Mouse (Mus musculus) right cerebral cortex, adult 2 months (tissue): Measurements from ENCODE around the gene Zfp719.

ENCODE experiments used
- DNase-seq, 2 experiments: peaks; one replicate each; pipeline ENCODE4 v3.0.0; 2021 to 2022; ENCODE audit warnings: low spot score in 2 of 2

Gene Zfp719

DNA sequence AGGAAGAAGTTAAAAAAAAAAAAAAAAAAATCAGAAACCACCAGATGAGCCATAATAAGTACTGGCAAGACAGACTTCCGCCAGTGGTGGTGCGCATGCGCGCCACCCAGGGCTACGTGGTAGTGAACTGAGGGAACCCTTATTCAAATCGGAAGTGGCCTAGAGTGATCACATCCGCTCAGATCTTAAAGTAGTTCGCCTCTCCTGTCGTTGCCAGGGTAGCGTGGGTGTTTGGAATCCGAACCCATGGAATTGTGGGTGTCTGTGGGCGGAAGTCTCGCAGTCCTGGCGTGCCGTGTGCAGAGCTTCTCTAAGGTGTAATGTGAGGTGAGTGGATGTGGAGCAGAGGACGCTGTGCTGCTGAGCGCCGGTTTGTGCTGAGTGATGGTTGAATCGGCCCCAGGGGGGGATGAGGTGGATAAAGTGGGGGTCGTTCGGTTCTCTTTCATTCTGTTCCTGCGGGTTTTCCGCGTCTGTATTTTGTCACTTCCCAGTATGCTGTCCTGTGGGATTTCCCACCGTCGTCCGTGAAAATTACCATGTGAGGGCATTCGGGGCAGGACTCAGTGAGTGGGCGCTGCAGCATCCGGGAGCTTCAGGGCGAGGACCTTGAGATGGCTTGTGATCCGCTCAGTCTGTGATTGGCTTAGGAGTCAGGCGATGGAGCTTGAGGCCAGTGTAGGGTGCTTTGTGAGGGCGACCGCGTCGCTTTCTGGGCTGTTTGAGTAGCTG, at the start of gene Zfp719:
Gene Zfp719, plus strand, starts transcription at position 171 of the 732 bp plus-strand sequence.
- peak; percentile 94 for DNase-seq

- DNase-seq, result no peak
Measured at GRCm38 (mm10) chr7:43530216-43530785, 49.1 kb upstream of the Zfp719 start.

DNA sequence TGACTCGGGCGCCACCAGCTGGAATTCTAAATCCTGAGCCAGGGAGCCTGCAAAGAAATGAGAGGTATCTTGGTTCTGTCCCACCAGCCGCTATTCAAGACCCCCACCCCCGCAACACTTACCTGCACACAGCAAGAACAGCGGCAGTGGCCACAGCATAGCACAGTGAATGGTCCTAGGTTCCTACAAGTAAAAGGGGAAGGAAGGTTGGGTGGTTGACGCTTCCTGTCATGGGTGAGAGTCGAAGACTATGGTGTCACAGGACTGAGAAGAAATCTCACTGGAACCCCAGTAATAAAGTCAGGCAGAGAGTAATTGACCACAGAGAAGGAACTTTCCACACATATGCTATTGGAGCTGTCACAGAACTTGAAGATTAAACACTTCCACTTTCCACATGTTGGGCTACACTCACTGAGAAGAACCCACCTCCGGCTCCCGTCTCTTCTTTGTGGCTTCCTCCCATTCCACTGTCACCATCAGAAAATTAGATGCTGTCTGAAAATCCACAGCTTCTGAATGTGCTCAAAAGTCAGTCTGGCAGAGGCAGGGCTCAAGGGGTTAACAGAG, 46.4 kb upstream of the Zfp719 start:
- DNase-seq, result no peak

DNA sequence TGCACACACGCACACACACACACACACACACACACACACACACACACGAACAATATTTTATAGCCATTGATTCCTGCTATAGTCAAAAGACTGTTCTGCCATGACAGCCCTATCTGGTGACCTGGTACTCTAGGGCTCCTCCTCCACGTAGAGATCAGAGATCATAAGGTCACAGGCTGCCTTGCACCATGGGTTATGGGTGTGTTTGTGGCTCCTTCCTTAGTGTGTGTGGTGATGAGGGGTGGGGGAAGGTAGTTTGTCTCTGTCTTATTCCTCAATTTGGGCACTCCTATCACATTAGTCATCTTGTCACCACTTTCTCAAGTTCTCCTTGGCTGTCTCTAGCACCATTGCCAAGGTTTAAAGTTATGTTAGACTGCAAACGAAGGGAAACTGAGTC, 40.9 kb upstream of the Zfp719 start:
- DNase-seq, result no peak

DNA sequence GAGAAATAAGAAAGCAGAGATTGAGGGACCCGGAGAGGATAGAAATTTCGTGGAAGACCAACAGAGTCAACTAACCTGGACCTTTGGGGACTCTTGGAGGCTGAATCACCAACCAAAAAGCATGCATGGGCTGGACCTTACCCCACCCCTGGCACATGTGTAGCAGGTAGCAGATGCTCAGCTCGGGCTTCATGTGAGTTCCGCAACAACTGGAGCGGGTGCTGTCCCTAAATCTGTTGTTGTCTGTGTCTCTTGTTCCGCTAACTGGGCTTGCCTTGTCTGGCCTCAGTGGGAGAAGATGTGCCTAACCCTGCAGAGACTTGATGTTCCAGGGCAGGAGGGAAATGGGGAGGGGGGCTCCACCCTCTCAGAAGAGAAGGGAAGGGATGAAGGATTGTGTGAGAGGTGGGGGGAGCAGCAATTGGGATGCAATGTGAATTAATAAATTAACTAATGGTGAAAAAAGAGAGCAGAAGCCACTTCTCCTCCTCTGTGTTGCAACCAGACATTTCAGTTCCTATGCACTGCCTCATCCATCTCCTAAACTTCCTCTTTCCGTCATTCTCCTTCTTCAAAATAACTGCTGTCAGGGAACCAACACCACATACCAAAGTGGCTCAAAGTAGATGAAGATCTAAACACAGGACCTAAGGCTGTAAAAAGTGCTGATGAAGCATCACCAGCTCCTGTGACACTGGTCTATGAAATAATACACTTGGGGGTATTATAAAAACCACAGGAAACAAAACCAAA, 35.0 kb upstream of the Zfp719 start, which contains the start of gene Cd33:
Gene Cd33, minus strand, starts transcription at position 204 of the 753 bp plus-strand sequence.
- no peak for DNase-seq

- DNase-seq, result no peak
Measured at GRCm38 (mm10) chr7:43545656-43546545, 33.5 kb upstream of the Zfp719 start.

DNA sequence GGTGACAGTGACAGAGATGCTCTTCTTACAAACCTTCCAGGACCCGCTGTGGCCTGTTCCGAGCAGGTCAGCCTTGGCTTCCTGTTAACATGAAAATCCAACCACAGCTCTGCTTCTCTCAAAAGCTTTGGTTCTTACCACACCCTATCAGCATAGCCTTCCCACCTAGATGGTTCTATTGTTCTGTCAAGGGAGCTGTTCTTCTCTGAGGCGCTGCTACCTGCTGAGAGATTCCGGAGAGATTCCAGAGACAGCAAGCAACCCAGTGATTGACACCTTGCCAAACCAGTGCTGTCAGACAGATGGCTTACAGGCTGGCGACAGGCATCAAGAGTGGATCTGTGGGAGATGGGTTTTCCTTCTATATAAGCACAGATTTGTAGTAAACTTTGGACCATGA, 31.7 kb upstream of the Zfp719 start:
- DNase-seq, result no peak

DNA sequence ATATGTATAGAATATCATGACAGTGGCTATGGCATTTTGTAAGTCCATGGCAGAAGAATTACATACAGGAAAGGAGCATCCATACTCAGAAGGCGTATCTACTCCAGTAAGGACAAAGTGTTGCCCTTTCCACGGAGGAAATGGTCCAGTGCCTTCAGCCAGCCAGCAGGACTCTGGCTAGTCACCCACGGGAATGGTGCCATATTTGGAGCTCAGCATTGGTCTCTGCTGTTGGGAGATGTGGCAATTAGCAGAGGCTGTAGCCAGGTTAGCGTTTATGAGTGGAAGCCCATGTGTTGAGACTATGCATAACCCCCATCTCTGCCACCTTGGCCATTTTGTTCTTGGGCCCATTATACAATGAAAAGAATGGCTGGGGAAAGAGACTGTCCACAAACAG, 31.2 kb upstream of the Zfp719 start:
- no peak for DNase-seq

DNA sequence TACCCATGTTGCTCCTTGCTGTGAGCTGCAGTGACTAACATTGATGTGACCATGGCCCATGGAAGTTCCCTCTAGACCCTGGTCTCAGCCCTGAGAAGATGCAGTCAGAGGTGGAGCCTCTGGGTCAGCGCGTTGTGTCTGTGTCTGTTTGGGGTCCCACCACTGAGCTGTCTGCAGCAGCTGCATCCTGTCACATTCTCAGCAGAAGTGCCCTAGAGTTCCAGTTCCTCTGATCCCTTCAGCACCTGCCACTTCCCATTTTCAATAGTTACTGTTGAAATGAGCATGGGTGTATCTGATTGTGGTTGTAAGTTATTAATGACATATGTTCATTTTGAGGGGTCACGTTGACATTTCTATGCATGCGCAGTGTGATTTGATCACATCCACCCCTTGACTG, 26.3 kb upstream of the Zfp719 start:
- DNase-seq, result no peak

GRCm38 (mm10) chr7:43554550-43554949, 24.9 kb upstream of the Zfp719 start:
- no peak for DNase-seq

DNA sequence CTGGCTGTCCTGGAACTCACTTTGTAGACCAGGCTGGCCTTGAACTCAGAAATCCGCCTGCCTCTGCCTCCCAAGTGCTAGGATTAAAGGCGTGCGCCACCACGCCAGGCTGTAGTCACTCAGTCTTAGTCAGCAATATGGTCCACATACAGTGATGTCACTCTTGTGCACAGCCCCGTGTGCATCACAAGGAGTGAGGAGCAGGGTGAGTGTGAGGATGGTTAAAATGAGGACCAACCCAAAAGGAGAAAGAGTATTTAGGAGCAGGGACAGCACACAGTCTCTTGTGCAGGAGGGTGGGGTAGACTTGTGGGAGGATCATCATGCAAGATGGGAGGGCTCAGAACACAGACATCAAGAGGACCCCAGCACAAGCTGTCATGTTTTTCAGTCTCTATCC, 24.1 kb upstream of the Zfp719 start:
- no peak for DNase-seq

GRCm38 (mm10) chr7:43556901-43557300, 22.5 kb upstream of the Zfp719 start:
- no peak for DNase-seq

DNA sequence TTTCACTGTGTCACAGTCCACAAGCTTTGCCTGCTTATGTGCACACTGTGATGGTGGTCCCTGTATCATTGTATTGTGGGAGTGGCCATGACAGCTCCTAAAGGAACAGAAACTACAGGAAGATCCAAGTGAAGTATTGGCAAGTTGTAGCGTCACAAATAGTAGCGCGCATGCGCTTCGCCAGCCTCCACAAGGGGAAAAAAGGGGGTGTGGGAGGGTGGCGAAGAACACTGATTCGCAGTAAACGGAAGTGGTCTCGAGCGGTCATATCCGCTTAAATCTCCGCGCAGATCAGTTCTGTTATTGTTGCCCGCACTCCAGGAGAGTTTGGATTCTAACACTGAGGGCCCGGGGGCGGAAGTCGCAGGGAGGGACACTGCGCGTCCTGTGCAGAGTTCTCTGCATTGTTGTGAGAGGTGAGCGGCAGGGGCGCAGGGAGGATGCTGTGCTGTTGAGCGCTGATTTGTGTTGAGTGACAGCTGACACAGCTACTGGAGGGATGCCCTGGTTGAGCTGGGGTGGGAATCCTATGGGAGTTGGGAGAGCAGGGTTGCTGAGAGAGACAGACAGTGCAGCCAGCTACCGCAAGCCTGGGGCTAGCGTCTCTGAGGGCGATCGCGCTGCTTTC, 17.3 kb upstream of the Zfp719 start, which contains the start of gene Zfp658:
Gene Zfp658, plus strand, starts transcription at position 251 of the 628 bp plus-strand sequence.
- DNase-seq, result peak; percentile 84 to 86

DNA sequence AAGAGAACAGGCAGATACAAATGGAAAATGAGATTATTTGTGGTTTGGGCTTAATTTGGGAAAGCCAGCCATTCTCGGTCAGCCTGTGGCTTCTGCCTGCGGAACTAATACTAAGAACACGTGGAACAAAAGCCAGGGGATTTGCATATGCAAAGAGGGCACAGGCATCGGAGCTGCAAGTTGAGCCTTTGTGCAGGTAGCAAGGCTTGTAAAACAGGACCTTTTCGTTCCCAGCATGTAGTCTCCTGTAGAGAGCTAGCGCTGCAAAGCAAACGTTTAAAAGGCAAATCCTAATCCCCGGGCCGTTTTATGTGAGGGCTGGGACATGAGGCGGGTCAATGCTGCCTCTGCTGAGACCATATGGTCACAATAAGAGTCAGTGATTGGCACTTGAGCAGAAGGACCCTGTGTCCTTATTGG, 16.7 kb upstream of the Zfp719 start:
- no peak for DNase-seq

DNA sequence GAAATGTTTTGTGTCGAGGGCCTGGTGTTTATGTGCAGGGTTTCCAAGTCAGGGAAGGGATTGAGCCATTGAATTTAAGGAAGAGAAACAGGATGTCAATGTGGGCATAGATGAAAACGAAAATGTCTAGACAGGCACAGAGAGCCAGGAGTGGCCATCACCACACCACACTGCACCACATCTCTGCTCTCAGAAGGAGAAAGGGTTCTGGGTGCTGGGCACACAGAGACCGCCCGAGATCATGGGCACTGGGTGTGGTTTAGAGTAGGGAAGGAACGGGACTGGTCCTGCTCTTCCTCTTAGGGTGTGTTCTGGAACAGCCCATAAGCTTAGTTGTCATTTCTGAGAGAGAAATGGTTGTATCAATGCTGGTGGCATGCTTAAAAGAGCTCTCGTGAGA, 16.1 kb upstream of the Zfp719 start:
- no peak for DNase-seq

DNA sequence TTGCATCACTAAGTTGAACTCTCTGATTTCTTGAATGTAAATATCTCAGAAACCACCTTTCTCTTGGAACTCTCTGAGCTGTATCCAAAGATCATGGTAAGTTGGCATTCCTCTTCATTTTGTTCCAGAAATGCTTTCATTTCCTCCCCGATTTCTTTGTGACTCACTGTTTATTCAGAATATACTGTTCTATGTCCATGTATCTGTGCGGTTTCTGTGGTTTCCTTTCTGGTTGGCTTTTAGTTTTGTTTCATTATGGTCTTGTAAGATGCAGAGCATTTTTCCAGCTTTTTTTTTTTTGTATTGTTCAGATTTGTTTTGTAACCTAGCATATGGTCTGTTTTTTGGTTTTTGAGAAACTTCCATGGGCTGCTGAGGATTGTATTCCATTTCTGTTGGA, 8.2 kb upstream of the Zfp719 start:
- DNase-seq, result no peak

- DNase-seq, result peak; percentile 12 to 33
Measured at GRCm38 (mm10) chr7:43580526-43580925, 1.1 kb downstream of the Zfp719 start.

DNA sequence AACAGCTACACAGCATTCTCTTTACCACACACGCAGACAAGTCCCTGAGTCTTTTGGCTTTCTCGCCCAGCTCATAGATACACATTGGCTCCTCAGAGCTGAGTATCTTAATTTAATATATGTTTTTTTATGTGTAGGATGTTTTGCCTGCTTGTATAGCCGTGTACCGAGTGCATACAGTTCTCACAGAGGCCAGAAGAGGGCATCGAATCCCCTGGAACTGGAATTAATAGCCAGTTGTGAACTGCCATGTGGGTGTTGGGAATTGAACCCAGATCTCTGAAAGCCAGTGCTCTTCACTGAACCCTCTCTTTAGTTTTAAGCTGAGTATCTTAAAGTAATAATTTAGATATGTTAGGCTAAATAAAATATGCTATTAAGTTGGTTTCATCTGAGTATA, 5.4 kb downstream of the Zfp719 start:
- no peak for DNase-seq

- no peak for DNase-seq
Measured at GRCm38 (mm10) chr7:43601884-43602283, 22.5 kb downstream of the Zfp719 start.

GRCm38 (mm10) chr7:43606896-43607742, 27.7 kb downstream of the Zfp719 start, which contains the start of gene Zfp819:
Gene Zfp819 (plus strand): TSS chr7:43607169.
- DNase-seq, result peak; percentile 74 to 81
